Mouse (Mus musculus) hindbrain, embryonic 14.5 days (tissue): Measurements from ENCODE around the gene Baz2b. TPM values are rescaled to one million over a fixed set of nuclear protein-coding genes. Genes with fewer than 3 reads are reported as not detected.
"Not testable (repeated sequence)": the region's sequence is repeated elsewhere in the genome, so short reads cannot be mapped to it uniquely, and the experiment has no call there.

Experiments
- ATAC-seq: fragments of 200-750 bp; cut with Nextera tagmentation; 2 replicates; pipeline ENCODE4 v1.8.0; 2017; ENCODE audit warnings: moderate number of reproducible peaks, mild to moderate bottlenecking, moderate TSS enrichment, moderate library complexity; ENCODE audit not compliant: low FRiP score
- DNase-seq: peaks from one replicate; pipeline ENCODE4 v3.0.0-alpha.2; 2015; ENCODE audit warnings: low spot score
- H3K27ac ChIP-seq: fragments of 300-500 bp; sonication (generic); 2 replicates; pipeline ENCODE4 v1.5.1; 2014; ENCODE audit warnings: mild to moderate bottlenecking, moderate library complexity
- H3K27me3 ChIP-seq: fragments of 300-500 bp; sonication (generic); 2 replicates; pipeline ENCODE4 v1.6.1; 2014; ENCODE audit warnings: mild to moderate bottlenecking, low read length, mixed read lengths; ENCODE audit not compliant: control insufficient read depth, insufficient read depth
- H3K36me3 ChIP-seq: fragments of 300-500 bp; sonication (generic); replicated peaks from 2 replicates; pipeline ENCODE4 v1.6.1; 2014; ENCODE audit not compliant: control insufficient read depth, insufficient read depth
- H3K4me1 ChIP-seq: fragments of 300-500 bp; sonication (generic); replicated peaks from 2 replicates; pipeline ENCODE4 v1.6.1; 2014; ENCODE audit warnings: antibody characterized with exemption, low read length, mixed read lengths; ENCODE audit not compliant: control insufficient read depth, insufficient read depth
- H3K4me2 ChIP-seq: fragments of 300-500 bp; sonication (generic); replicated peaks from 2 replicates; pipeline ENCODE4 v1.6.1; 2014; ENCODE audit warnings: mild to moderate bottlenecking, moderate library complexity
- H3K4me3 ChIP-seq: fragments of 300-500 bp; sonication (generic); replicated peaks from 2 replicates; pipeline ENCODE4 v1.5.1; 2014; ENCODE audit warnings: mild to moderate bottlenecking, low read length
- H3K9ac ChIP-seq: fragments of 300-500 bp; sonication (generic); 2 replicates; pipeline ENCODE4 v1.6.1; 2014
- H3K9me3 ChIP-seq: fragments of 300-500 bp; sonication (generic); 2 replicates; pipeline ENCODE4 v1.6.1; 2016; ENCODE audit warnings: low read length; ENCODE audit not compliant: control insufficient read depth
- WGBS: fragments of 180-500 bp; shearing (Covaris S2); extraction: QIAGEN DNeasy Blood & Tissue Kit; methylation state at CpG from one replicate; pipeline ENCODE4 v1.1.7; 2014; 5-methylcytosine and 5-hydroxymethylcytosine counted together
- polyA plus RNA-seq: library from polyadenylated mRNA; unstranded; fragments of >200 nt; fragmentation: Nextera tagmentation; extraction: Ambion mirVana; gene quantifications from 2 replicates; pipeline ENCODE4 v1.2.1, GENCODE M21; 2014

Baz2b gene
- polyA plus RNA-seq, 1 experiment from 2014 or later: 81.2 TPM

- Histone ChIP-seq H3K27ac (no peak overlapping the region), H3K9me3 (no peaks in the 10 kb centered on the region), H3K36me3 (peaks cover 7% of the 10 kb centered on the region), H3K4me2 (no peak overlapping the region), H3K4me1 (no peaks in the 10 kb centered on the region), H3K27me3 (no peaks in the 10 kb centered on the region), H3K4me3 (no peak overlapping the region), H3K9ac (no peak overlapping the region)
- DNase-seq: no peak
- no peak for ATAC-seq
- WGBS: 93% methylated on average over 6 of the region's 6 CpGs
Observed at GRCm38 (mm10) chr2:59862618-59863017, 347.0 kb downstream of the Baz2b start.

- Histone ChIP-seq H3K9ac (no peak overlapping the region), H3K36me3 (peaks cover 7% of the 10 kb centered on the region; the same call in 1 of the 2 replicates), H3K27me3 (no peaks in the 10 kb centered on the region), H3K4me1 (no peaks in the 10 kb centered on the region), H3K4me3 (no peak overlapping the region), H3K4me2 (no peak overlapping the region), H3K27ac (no peak overlapping the region), H3K9me3 (no peaks in the 10 kb centered on the region)
- no peak for DNase-seq
- ATAC-seq: no peak
- WGBS: 71% methylated on average over 9 of the region's 9 CpGs
Observed at GRCm38 (mm10) chr2:59854363-59854762, 355.3 kb downstream of the Baz2b start.

DNA sequence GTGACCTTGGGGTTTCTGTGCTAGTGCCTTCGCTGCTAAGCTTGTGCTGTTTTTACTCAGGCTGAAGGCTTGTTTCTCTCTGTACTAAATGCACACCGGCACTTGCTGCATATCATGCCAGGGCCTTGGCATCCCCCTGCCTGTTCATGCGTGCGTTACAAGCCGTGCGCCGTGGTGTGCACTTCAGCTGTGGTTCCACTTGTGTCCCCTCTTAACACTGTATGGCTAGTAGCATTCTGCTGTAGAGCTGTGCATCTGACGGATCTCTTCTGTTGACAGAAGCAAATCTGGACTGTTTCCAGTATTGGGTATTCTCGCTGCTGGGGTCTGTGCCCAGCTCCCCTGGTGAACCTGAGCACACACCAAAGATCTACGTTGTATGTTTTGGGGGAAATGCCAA, 356.1 kb downstream of the Baz2b start:
- ATAC-seq: no peak

GRCm38 (mm10) chr2:59852916-59853315, 356.7 kb downstream of the Baz2b start:
- no peak overlapping the region for H3K27ac ChIP-seq
- ATAC-seq (no peak), DNase-seq (no peak)
- H3K27me3 ChIP-seq: no peaks in the 10 kb centered on the region
- no peaks in the 10 kb centered on the region for H3K36me3 ChIP-seq
- no peak overlapping the region for H3K9ac ChIP-seq
- WGBS: 73% methylated on average over 11 of the region's 11 CpGs
- H3K9me3 ChIP-seq: no peaks in the 10 kb centered on the region
- no peak overlapping the region for H3K4me3 ChIP-seq
- no peaks in the 10 kb centered on the region for H3K4me1 ChIP-seq
- H3K4me2 ChIP-seq: no peak overlapping the region

More for the DNA sequence above, 356.1 kb downstream of the Baz2b start:
- Histone ChIP-seq H3K4me3 (no peak overlapping the region), H3K4me2 (no peak overlapping the region), H3K9me3 (no peaks in the 10 kb centered on the region), H3K27ac (no peak overlapping the region), H3K4me1 (no peaks in the 10 kb centered on the region), H3K27me3 (no peaks in the 10 kb centered on the region), H3K9ac (no peak overlapping the region), H3K36me3 (peaks cover 6% of the 10 kb centered on the region; the same call in 1 of the 2 replicates)
- no peak for DNase-seq
- WGBS: 79% methylated on average over 10 of the region's 10 CpGs

DNA sequence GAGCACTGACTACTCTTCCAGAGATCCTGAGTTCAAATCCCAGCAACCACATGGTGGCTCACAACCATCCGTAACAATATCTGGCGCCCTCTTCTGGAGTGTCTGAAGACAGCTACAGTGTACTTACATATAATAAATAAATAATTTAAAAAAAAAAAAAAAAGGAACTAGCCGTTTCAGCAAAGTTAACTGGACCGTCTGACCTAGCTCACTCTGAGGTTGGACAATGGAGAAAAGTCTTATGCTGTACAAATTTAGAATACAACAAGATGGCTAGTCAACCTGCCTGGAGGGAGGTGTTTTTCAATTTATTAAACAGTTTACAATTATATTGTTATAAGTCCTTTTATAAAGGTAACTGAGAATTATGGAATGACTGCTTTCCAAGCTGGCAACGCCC, 357.8 kb downstream of the Baz2b start:
- ATAC-seq, H3K36me3 ChIP-seq, H3K4me3 ChIP-seq, H3K4me2 ChIP-seq, H3K4me1 ChIP-seq, H3K27ac ChIP-seq, H3K9ac ChIP-seq, DNase-seq, H3K9me3 ChIP-seq, H3K27me3 ChIP-seq: not testable (repeated sequence)
- WGBS: 95% methylated on average over 3 of the region's 5 CpGs

Other genes starting within 250 kb of the Baz2b start
- 89.5 and 97.3 TPM in 2 replicates for gene March7, start within 50 bp of the Baz2b start, polyA plus RNA-seq
- gene Cd302, start 74.6 kb upstream of the Baz2b start, polyA plus RNA-seq: 16.2 and 22.8 TPM in 2 replicates
- gene Ly75, start 173.5 kb upstream of the Baz2b start, polyA plus RNA-seq: 1.6 TPM in 2 replicates